Mouse (Mus musculus) central nervous system, embryonic 14 days (tissue): Measurements from ENCODE around the gene Cldn34a. TPM values are rescaled to one million over a fixed set of nuclear protein-coding genes. Genes with fewer than 3 reads are reported as not detected.

Source experiments
- polyA plus RNA-seq: library from polyadenylated mRNA; depleted of rRNA; stranded (reverse); fragments of >200 nt; gene quantifications from 2 replicates; pipeline ENCODE4 v1.2.3, GENCODE M21; 2012; rRNA removed

Cldn34a gene
- polyA plus RNA-seq = not detected in 2 replicates

GRCm38 (mm10) chrX:152563034-152563433 is at the start of gene Cldn34a:
Gene Cldn34a (plus strand): TSS chrX:152563334.

Other genes with a start within 250 kb of the Cldn34a start
- gene Kantr, start 235.8 kb upstream of the Cldn34a start, polyA plus RNA-seq = 21.3 and 23.3 TPM in 2 replicates
- gene Tspyl2, start 220.9 kb upstream of the Cldn34a start, polyA plus RNA-seq = 142 and 144 TPM in 2 replicates
- 20.2 and 21.0 TPM in 2 replicates for gene Gpr173, start 194.6 kb upstream of the Cldn34a start, polyA plus RNA-seq
- 43.1 and 48.6 TPM in 2 replicates for gene Shroom2, start 206.1 kb downstream of the Cldn34a start, polyA plus RNA-seq
- 0.07 and 0.39 TPM in 2 replicates for gene Gpr143, start 218.6 kb downstream of the Cldn34a start, polyA plus RNA-seq